Mouse (Mus musculus): ENCODE measurements around the gene Xylb. TPM values are rescaled to one million over a fixed set of nuclear protein-coding genes. Genes with fewer than 3 reads are reported as not detected.

Gene Xylb
- polyA plus RNA-seq, 1 experiment from 2014 or later, result 3.3 TPM

Other genes with a start within 250 kb of the Xylb start
- 1.4 and 1.8 TPM in 2 replicates for gene Acaa1b, start 200.3 kb upstream of the Xylb start, polyA plus RNA-seq (2015; fragmentation: Nextera tagmentation; extraction: Ambion mirVana)
- not detected in 2 replicates for gene Gm47289, start 198.2 kb upstream of the Xylb start, polyA plus RNA-seq (2015; fragmentation: Nextera tagmentation; extraction: Ambion mirVana)
- 0.11 TPM in 1 of 2 replicates, not detected in the other for gene Slc22a13, start 148.3 kb upstream of the Xylb start, polyA plus RNA-seq (2015; fragmentation: Nextera tagmentation; extraction: Ambion mirVana)
- 13.8 and 14.1 TPM in 2 replicates for gene Oxsr1, start 35.0 kb upstream of the Xylb start, polyA plus RNA-seq (2015; fragmentation: Nextera tagmentation; extraction: Ambion mirVana)
- 105 and 111 TPM in 2 replicates for gene Acaa1a, start 17.7 kb upstream of the Xylb start, polyA plus RNA-seq (2015; fragmentation: Nextera tagmentation; extraction: Ambion mirVana)
- gene Myd88, start 16.0 kb upstream of the Xylb start, polyA plus RNA-seq (2015; fragmentation: Nextera tagmentation; extraction: Ambion mirVana), result 4.7 and 4.8 TPM in 2 replicates
- gene Slc22a14, start 8.2 kb downstream of the Xylb start, polyA plus RNA-seq (2015; fragmentation: Nextera tagmentation; extraction: Ambion mirVana), result 0.08 TPM in 1 of 2 replicates, not detected in the other
- gene Acvr2b, start 44.7 kb downstream of the Xylb start, polyA plus RNA-seq (2015; fragmentation: Nextera tagmentation; extraction: Ambion mirVana), result 53.8 and 55.0 TPM in 2 replicates
- 56.7 and 59.7 TPM in 2 replicates for gene Exog, start 87.6 kb downstream of the Xylb start, polyA plus RNA-seq (2015; fragmentation: Nextera tagmentation; extraction: Ambion mirVana)
- 0.79 TPM in 2 replicates for gene Scn5a, start 221.6 kb downstream of the Xylb start, polyA plus RNA-seq (2015; fragmentation: Nextera tagmentation; extraction: Ambion mirVana)